Mouse (Mus musculus): ENCODE measurements around the gene Olfr1196. TPM values are rescaled to one million over a fixed set of nuclear protein-coding genes. Genes with fewer than 3 reads are reported as not detected.

Olfr1196 gene
- not detected in 2 replicates for polyA plus RNA-seq (2012; rRNA removed)

DNA sequence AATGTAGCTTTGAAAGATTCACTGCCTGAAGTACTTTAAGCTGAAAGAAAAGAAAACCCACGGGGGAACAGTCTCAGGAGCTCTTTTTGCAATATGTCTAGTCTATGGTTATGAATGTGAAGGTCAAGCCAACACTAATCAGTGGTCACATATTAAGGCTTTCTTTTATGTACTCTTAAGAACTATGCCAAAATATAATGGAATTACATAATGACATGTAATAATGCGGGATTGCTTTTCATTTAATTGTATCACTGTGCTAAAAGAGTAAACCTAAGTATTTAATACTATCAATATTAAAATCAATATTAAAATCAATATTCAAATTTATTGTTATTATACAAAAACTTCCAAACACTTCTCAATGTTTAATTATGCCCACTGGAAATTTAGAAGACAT is at the start of gene Olfr1196:
Gene Olfr1196 (minus strand): TSS at position 101 of the 400 bp plus-strand sequence.

DNA sequence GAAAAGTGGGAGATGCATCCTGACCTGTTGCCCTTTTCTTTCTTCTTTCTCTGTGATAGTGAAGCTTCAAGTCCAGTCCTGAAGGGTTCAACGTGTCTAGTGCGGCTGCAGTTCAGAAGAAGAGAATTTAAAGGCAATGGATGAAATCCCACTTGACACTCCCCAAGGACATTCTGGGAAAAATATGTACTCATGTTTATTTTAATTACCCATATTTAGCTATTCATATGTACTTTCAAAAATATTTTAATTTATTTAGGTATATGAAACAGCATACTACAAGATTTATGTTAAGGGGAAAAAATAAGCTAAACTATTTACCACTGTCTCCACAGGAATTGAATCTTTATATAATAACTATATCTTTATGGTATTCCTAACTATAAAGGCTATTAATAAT is 46.9 kb upstream of the Olfr1196 start, which contains the start of gene Olfr1198:
Gene Olfr1198 (minus strand): TSS at position 101 of the 400 bp plus-strand sequence.

GRCm38 (mm10) chr2:88732266-88732665 is 27.9 kb upstream of the Olfr1196 start, which contains the start of gene Olfr1197:
Olfr1197 (minus strand) TSS chr2:88732366.

GRCm38 (mm10) chr2:88689087-88689486 is 15.3 kb downstream of the Olfr1196 start, which contains the start of gene Olfr1195:
Olfr1195 (minus strand) TSS chr2:88689187.

DNA sequence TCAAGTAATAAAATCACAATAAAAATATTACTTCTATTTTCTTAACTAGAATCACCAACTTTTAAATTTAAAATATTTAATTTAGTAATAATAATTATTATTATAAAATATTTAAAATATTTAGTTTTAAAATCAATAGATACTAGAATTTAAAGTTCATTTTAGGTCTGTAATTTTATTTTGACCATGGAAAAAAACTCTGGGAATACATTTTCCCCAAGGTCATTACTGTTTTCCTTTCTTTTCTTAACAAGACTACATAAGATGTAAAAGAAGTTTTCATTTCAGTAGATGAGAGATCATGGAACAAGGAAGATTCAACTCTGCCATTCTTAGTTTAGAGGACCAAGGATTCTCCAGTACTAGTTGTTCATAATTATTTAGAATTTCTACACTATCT is 29.1 kb downstream of the Olfr1196 start, which contains the start of gene Olfr1193:
Gene Olfr1193 (plus strand): TSS at position 301 of the 400 bp plus-strand sequence.

DNA sequence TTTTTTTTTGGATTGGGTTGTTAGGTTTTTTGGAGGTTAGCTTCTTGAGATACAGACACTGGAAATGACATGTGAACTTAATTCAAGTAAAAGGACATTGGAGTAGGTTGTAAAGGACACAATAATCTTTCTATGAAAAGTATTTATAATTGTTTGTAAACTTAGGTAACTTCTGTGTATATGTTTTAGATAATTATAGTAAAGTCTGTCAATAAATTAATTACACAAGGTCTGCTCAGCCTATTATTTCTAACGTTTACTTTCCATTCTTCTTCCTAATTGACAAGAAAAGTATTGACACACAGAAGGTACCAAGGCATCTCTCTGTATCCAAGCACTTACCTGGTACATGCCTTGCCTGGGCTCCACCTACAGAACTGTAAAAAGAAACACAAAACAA is 56.2 kb downstream of the Olfr1196 start, which contains the start of gene Olfr1192-ps1:
Gene Olfr1192-ps1 (plus strand): TSS at position 301 of the 400 bp plus-strand sequence.

Other genes starting within 250 kb of the Olfr1196 start
- not detected in 2 replicates for gene Olfr1183, start 249.7 kb downstream of the Olfr1196 start, polyA plus RNA-seq (2012; rRNA removed)
- gene Olfr1184, start 221.0 kb downstream of the Olfr1196 start, polyA plus RNA-seq (2012; rRNA removed) = not detected in 2 replicates
- not detected in 2 replicates for gene Olfr1185-ps1, start 211.3 kb downstream of the Olfr1196 start, polyA plus RNA-seq (2012; rRNA removed)
- gene Olfr1186, start 186.0 kb downstream of the Olfr1196 start, polyA plus RNA-seq (2012; rRNA removed) = not detected in 2 replicates
- gene Olfr1188, start 147.7 kb downstream of the Olfr1196 start, polyA plus RNA-seq (2012; rRNA removed) = not detected in 2 replicates
- not detected in 2 replicates for gene Olfr1189, start 118.1 kb downstream of the Olfr1196 start, polyA plus RNA-seq (2012; rRNA removed)
- gene Olfr1191-ps1, start 64.1 kb downstream of the Olfr1196 start, polyA plus RNA-seq (2012; rRNA removed) = not detected in 2 replicates
- not detected in 2 replicates for gene Olfr1192-ps1, start 56.1 kb downstream of the Olfr1196 start, polyA plus RNA-seq (2012; rRNA removed)
- not detected in 2 replicates for gene Olfr1193, start 29.0 kb downstream of the Olfr1196 start, polyA plus RNA-seq (2012; rRNA removed)
- not detected in 2 replicates for gene Olfr1195, start 15.4 kb downstream of the Olfr1196 start, polyA plus RNA-seq (2012; rRNA removed)
- gene Olfr1197, start 27.8 kb upstream of the Olfr1196 start, polyA plus RNA-seq (2012; rRNA removed) = not detected in 2 replicates
- gene Olfr1198, start 46.8 kb upstream of the Olfr1196 start, polyA plus RNA-seq (2012; rRNA removed) = not detected in 2 replicates
- gene Olfr1199, start 55.9 kb upstream of the Olfr1196 start, polyA plus RNA-seq (2012; rRNA removed) = not detected in 2 replicates
- not detected in 2 replicates for gene Olfr1200, start 65.9 kb upstream of the Olfr1196 start, polyA plus RNA-seq (2012; rRNA removed)
- not detected in 2 replicates for gene Olfr1201, start 88.4 kb upstream of the Olfr1196 start, polyA plus RNA-seq (2012; rRNA removed)
- not detected in 2 replicates for gene Olfr1202, start 109.9 kb upstream of the Olfr1196 start, polyA plus RNA-seq (2012; rRNA removed)
- gene Olfr1205, start 125.1 kb upstream of the Olfr1196 start, polyA plus RNA-seq (2012; rRNA removed) = not detected in 2 replicates
- not detected in 2 replicates for gene Olfr1204, start 144.7 kb upstream of the Olfr1196 start, polyA plus RNA-seq (2012; rRNA removed)
- gene Olfr1206, start 158.6 kb upstream of the Olfr1196 start, polyA plus RNA-seq (2012; rRNA removed) = not detected in 2 replicates
- gene Olfr1208, start 197.7 kb upstream of the Olfr1196 start, polyA plus RNA-seq (2012; rRNA removed) = not detected in 2 replicates
- gene Olfr1209, start 210.6 kb upstream of the Olfr1196 start, polyA plus RNA-seq (2012; rRNA removed) = not detected in 2 replicates
- gene Olfr1211, start 233.5 kb upstream of the Olfr1196 start, polyA plus RNA-seq (2012; rRNA removed) = not detected in 2 replicates
- not detected in 2 replicates for gene Olfr1212, start 249.4 kb upstream of the Olfr1196 start, polyA plus RNA-seq (2012; rRNA removed)

Measured in liver, embryonic 14 days (tissue).